Mouse (Mus musculus): ENCODE measurements at regions not wholly inside any gene's neighbourhood (a gene's known extent, or its start where the extent isn't known, plus 50 kb on each side); places are given as distances from the start of the nearest gene placed in this dataset.

GRCm38 (mm10) chr11:43998046-43998725 is 97.2 kb upstream of the Adra1b start:
- 81% methylated on average over 12 of the region's 12 CpGs for WGBS
- Histone ChIP-seq H3K27ac (replicated peaks) (no peak overlapping the region), H3K4me1 (no peaks in the 10 kb centered on the region), H3K4me3 (no peak overlapping the region), H3K27me3 (ENCODE audit: low read depth, poor library complexity, severe bottlenecking) (no peaks in the 10 kb centered on the region), H3K9me3 (replicated peaks) (no peaks in the 10 kb centered on the region), H3K36me3 (no peaks in the 10 kb centered on the region)
- DNase-seq (ENCODE audit: low spot score), result no peak

DNA sequence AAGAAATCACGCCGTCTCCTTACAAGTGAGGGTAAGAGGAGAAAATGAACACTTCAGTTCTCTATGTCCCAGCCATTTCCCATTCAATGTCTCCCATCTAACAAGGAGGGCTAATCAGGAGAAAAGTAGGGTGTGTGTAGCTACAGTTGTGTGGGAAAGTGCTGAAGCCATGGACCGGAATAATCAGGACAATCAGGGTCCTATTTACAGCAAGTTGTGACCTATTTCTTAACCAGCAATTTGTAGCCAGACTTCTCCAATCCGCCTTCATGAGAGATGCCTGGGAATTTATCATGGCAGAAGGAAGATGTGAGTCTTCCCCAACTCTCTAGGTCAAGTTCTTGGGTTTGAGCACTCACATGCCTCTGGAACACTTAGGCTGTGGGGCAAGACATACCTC is 99.0 kb upstream of the Adra1b start:
- Histone ChIP-seq H3K27me3 (ENCODE audit: low read depth, poor library complexity, severe bottlenecking) (no peaks in the 10 kb centered on the region), H3K4me3 (no peak overlapping the region), H3K9me3 (replicated peaks) (no peaks in the 10 kb centered on the region), H3K4me1 (no peaks in the 10 kb centered on the region), H3K36me3 (no peaks in the 10 kb centered on the region), H3K27ac (replicated peaks) (no peak overlapping the region)
- no peak for DNase-seq (ENCODE audit: low spot score)
- WGBS, result 91% methylated on average over 4 of the region's 4 CpGs

GRCm38 (mm10) chr11:44001843-44002589 is 101.0 kb upstream of the Adra1b start:
- 91% methylated on average over 7 of the region's 7 CpGs for WGBS
- Histone ChIP-seq H3K4me3 (no peak overlapping the region), H3K36me3 (no peaks in the 10 kb centered on the region), H3K4me1 (no peaks in the 10 kb centered on the region), H3K27ac (replicated peaks) (no peak overlapping the region), H3K9me3 (replicated peaks) (no peaks in the 10 kb centered on the region), H3K27me3 (ENCODE audit: low read depth, poor library complexity, severe bottlenecking) (no peaks in the 10 kb centered on the region)
- no peak for DNase-seq (ENCODE audit: low spot score)

GRCm38 (mm10) chr11:44002716-44003522 is 101.9 kb upstream of the Adra1b start:
- Histone ChIP-seq H3K4me1 (no peaks in the 10 kb centered on the region), H3K36me3 (no peaks in the 10 kb centered on the region), H3K4me3 (no peak overlapping the region), H3K27ac (replicated peaks) (no peak overlapping the region), H3K9me3 (replicated peaks) (no peaks in the 10 kb centered on the region), H3K27me3 (ENCODE audit: low read depth, poor library complexity, severe bottlenecking) (no peaks in the 10 kb centered on the region)
- DNase-seq (ENCODE audit: low spot score), result no peak
- 68% methylated on average over 6 of the region's 6 CpGs for WGBS

DNA sequence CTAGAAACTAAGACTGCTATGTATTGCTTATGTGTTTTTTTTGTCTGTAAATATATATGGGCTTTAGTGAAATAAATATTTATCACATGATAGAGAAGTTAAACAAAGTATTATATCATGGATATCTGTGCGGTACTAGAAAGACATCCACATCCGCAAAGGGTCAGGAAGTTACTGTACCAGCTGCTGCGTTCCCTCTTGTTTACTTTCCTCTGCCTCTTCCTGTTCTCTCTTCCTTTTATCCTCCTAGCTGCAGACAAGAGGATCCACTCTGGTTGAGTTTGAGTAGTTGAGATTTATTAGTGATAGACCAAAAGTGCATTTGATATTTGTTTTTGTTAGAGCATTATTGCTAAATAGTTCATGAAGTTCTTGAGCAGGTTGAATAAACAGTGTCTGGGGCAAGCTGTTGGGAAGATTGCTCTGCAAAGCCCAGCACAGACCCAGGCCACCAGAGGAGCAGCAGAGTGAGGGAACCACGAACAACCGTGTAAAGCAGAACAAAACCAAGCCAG is 106.6 kb upstream of the Adra1b start:
- Histone ChIP-seq H3K4me1 (no peaks in the 10 kb centered on the region), H3K27ac (replicated peaks) (no peak overlapping the region), H3K9me3 (replicated peaks) (no peaks in the 10 kb centered on the region), H3K27me3 (ENCODE audit: low read depth, poor library complexity, severe bottlenecking) (no peaks in the 10 kb centered on the region), H3K4me3 (no peak overlapping the region), H3K36me3 (no peaks in the 10 kb centered on the region)
- DNase-seq (ENCODE audit: low spot score), result no peak
- WGBS, result 79% methylated on average over 5 of the region's 5 CpGs

GRCm38 (mm10) chr11:44012314-44012713 is 111.3 kb upstream of the Adra1b start:
- H3K4me1 ChIP-seq, result no peaks in the 10 kb centered on the region
- no peaks in the 10 kb centered on the region for H3K36me3 ChIP-seq
- DNase-seq (ENCODE audit: low spot score), result no peak
- H3K27ac ChIP-seq (replicated peaks), result no peak overlapping the region
- no peak overlapping the region for H3K4me3 ChIP-seq
- no peaks in the 10 kb centered on the region for H3K9me3 ChIP-seq (replicated peaks)
- 87% methylated on average over 5 of the region's 5 CpGs for WGBS
- H3K27me3 ChIP-seq (ENCODE audit: low read depth, poor library complexity, severe bottlenecking), result no peaks in the 10 kb centered on the region

DNA sequence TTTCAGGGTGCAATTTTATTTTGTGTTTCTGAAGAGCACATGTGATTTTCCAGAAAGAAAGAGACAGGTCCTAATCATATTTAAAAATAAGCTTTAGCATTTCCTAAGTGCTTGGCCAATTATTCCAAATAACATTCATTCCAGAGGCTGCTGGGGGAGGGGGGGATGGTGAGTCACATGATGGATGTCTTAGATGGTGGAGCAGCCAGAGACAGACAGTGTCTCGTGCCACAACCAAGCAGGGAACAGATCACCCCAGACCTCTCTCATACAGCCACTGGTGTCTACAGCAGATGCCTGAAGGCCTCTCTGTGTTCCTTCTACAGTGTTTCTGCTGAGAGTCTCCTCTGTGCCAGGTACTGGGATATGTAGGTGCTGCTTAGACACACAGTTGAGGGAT is 112.8 kb upstream of the Adra1b start:
- WGBS, result 68% methylated on average over 1 of the region's 1 CpGs
- no peak overlapping the region for H3K27ac ChIP-seq (replicated peaks)
- no peaks in the 10 kb centered on the region for H3K9me3 ChIP-seq (replicated peaks)
- no peak for DNase-seq (ENCODE audit: low spot score)
- no peak overlapping the region for H3K4me3 ChIP-seq
- H3K4me1 ChIP-seq, result no peaks in the 10 kb centered on the region
- H3K36me3 ChIP-seq, result no peaks in the 10 kb centered on the region
- no peaks in the 10 kb centered on the region for H3K27me3 ChIP-seq (ENCODE audit: low read depth, poor library complexity, severe bottlenecking)

DNA sequence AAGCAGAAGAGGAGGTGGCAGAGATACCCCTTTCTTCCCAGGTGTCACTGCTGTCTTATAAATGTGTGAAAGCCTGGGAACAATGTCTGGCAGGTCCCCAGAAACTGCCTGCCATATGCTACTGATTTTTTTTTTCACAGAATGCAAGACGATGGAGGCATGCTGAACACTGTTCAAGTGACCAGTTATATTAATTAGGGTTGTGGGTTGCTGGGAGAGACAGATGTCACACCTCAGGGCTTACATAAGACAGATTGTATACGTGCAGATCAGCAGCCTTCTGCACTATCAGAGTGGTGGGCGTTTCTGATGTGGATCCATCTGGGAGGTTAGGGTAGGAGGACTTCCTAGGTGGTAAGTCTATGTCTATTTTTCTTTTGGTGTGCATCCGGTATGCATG is 120.6 kb upstream of the Adra1b start:
- Histone ChIP-seq H3K4me1 (no peaks in the 10 kb centered on the region), H3K27me3 (ENCODE audit: low read depth, poor library complexity, severe bottlenecking) (no peaks in the 10 kb centered on the region), H3K4me3 (no peak overlapping the region), H3K27ac (replicated peaks) (no peak overlapping the region), H3K36me3 (no peaks in the 10 kb centered on the region), H3K9me3 (replicated peaks) (no peaks in the 10 kb centered on the region)
- 84% methylated on average over 4 of the region's 4 CpGs for WGBS
- DNase-seq (ENCODE audit: low spot score), result no peak

DNA sequence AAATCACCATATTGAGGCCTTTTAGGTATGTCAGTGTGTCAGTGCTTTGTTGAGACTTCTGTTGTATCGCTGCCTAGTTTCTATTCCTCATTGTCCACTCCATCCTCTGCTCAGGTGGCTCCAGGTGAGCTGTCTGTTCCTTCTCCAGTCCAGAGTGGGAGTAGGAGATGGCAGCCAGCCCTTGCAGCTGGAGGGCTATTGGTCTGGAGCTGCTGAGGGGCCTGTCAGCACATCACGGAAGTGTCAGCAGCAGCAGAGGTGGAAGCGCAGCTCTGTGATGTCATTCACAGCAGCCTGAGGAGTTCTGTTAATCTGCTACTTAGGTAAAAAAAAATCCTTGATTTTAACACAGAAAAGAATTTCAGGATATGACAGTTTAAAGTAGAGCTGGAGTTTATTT is 126.0 kb upstream of the Adra1b start:
- no peak overlapping the region for H3K4me3 ChIP-seq
- H3K27ac ChIP-seq (replicated peaks), result no peak overlapping the region
- no peaks in the 10 kb centered on the region for H3K4me1 ChIP-seq
- no peak for DNase-seq (ENCODE audit: low spot score)
- WGBS, result 86% methylated on average over 3 of the region's 3 CpGs
- H3K9me3 ChIP-seq (replicated peaks), result no peaks in the 10 kb centered on the region
- H3K36me3 ChIP-seq, result no peaks in the 10 kb centered on the region
- H3K27me3 ChIP-seq (ENCODE audit: low read depth, poor library complexity, severe bottlenecking), result no peaks in the 10 kb centered on the region

GRCm38 (mm10) chr11:44046083-44046482 is 145.1 kb upstream of the Adra1b start:
- Histone ChIP-seq H3K27ac (replicated peaks) (no peak overlapping the region), H3K4me1 (no peaks in the 10 kb centered on the region), H3K27me3 (ENCODE audit: low read depth, poor library complexity, severe bottlenecking) (no peaks in the 10 kb centered on the region), H3K9me3 (replicated peaks) (no peaks in the 10 kb centered on the region), H3K4me3 (no peak overlapping the region), H3K36me3 (no peaks in the 10 kb centered on the region)
- no peak for DNase-seq (ENCODE audit: low spot score)
- 69% methylated on average over 2 of the region's 2 CpGs for WGBS

GRCm38 (mm10) chr11:44049253-44049976 is 148.4 kb upstream of the Adra1b start:
- H3K36me3 ChIP-seq, result no peaks in the 10 kb centered on the region
- WGBS, result 79% methylated on average over 5 of the region's 5 CpGs
- no peak overlapping the region for H3K27ac ChIP-seq (replicated peaks)
- H3K27me3 ChIP-seq (ENCODE audit: low read depth, poor library complexity, severe bottlenecking), result no peaks in the 10 kb centered on the region
- H3K9me3 ChIP-seq (replicated peaks), result no peaks in the 10 kb centered on the region
- H3K4me1 ChIP-seq, result no peaks in the 10 kb centered on the region
- DNase-seq (ENCODE audit: low spot score), result no peak
- no peak overlapping the region for H3K4me3 ChIP-seq

DNA sequence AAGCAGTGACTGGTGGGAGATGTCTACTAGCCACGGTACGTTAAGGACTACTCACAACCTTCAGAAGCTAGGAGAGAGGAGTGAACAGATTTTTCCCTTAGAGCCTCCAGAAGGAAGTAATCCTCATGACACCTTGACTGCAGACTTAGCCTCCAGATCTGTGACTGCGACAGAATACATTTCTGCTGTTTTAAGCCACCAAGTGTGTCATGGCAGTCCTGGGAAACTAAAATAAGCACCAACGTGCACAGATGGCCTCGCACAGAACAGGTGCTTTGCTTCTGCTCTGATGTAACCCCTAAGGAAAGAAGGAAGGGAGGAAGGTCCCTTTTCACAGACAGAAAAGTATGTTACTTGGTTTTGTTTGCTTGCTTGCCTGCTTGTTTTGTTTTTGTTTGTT is 151.5 kb upstream of the Adra1b start:
- Histone ChIP-seq H3K36me3 (no peaks in the 10 kb centered on the region), H3K4me3 (no peak overlapping the region), H3K4me1 (no peaks in the 10 kb centered on the region), H3K27me3 (ENCODE audit: low read depth, poor library complexity, severe bottlenecking) (no peaks in the 10 kb centered on the region), H3K9me3 (replicated peaks) (no peaks in the 10 kb centered on the region), H3K27ac (replicated peaks) (no peak overlapping the region)
- WGBS, result 83% methylated on average over 5 of the region's 5 CpGs
- no peak for DNase-seq (ENCODE audit: low spot score)
